Comparison of ENCODE assay signal across 17 mouse cellular contexts in genomic region chr16:24237013-24237412, GRCm38 (mm10).
"Had no signal": no experiment of that assay in that cellular context is flagged by ENCODE, and none has a peak within 500 bp of the region (broad histone marks: within the 10 kb centered on the region; RNA-seq: fewer than 3 reads in every experiment).

No protein-coding gene starts in this region.

- H3K27ac ChIP-seq: limb, embryonic 13.5 days; liver, embryonic 12.5 days; midbrain, embryonic 15.5 days; neural tube, embryonic 13.5 days; stomach, embryonic 15.5 days had no signal

- H3K4me2 ChIP-seq: limb, embryonic 13.5 days; liver, embryonic 12.5 days; lung, embryonic 14.5 days; midbrain, embryonic 11.5 days; midbrain, embryonic 15.5 days; neural tube, embryonic 13.5 days; stomach, embryonic 15.5 days had no signal

- H3K27me3 ChIP-seq: limb, embryonic 13.5 days; liver, embryonic 12.5 days; megakaryocyte, embryonic 14.5 days; midbrain, embryonic 15.5 days; neural tube, embryonic 13.5 days; stomach, embryonic 15.5 days had no signal

- DNase-seq: left cerebral cortex, postnatal 4 days; lung, embryonic 14.5 days; lung, postnatal 10 days; lung, postnatal 4 days; retina, postnatal 1 day; right cerebral cortex, postnatal 4 days; thymus, adult 2 months; thymus, postnatal 25 days had no signal

- H3K4me1 ChIP-seq: midbrain, embryonic 15.5 days; neural tube, embryonic 13.5 days had no signal

- H3K4me3 ChIP-seq: limb, embryonic 13.5 days; liver, embryonic 12.5 days; megakaryocyte, embryonic 14.5 days; midbrain, embryonic 15.5 days; neural tube, embryonic 13.5 days; stomach, embryonic 15.5 days had no signal

- H3K9me3 ChIP-seq: limb, embryonic 13.5 days; liver, embryonic 12.5 days; megakaryocyte, embryonic 14.5 days; midbrain, embryonic 15.5 days; neural tube, embryonic 13.5 days; stomach, embryonic 15.5 days had no signal

- ATAC-seq: hindbrain, embryonic 16.5 days; inflammation-experienced regulatory T-cells, adult 6 months; liver, embryonic 12.5 days; midbrain, embryonic 15.5 days had no signal

- H3K9ac ChIP-seq: limb, embryonic 13.5 days; liver, embryonic 12.5 days; lung, embryonic 14.5 days; midbrain, embryonic 15.5 days; neural tube, embryonic 13.5 days; stomach, embryonic 15.5 days had no signal

- H3K36me3 ChIP-seq: limb, embryonic 13.5 days; liver, embryonic 12.5 days; midbrain, embryonic 15.5 days; neural tube, embryonic 13.5 days; stomach, embryonic 15.5 days had no signal
